Mouse (Mus musculus) liver, embryonic 14.5 days (tissue): ENCODE data around the gene Pak4. TPM values are rescaled to one million over a fixed set of nuclear protein-coding genes. Genes with fewer than 3 reads are reported as not detected.

Source experiments
- ATAC-seq: fragments of 200-750 bp; cut with Nextera tagmentation; 2 replicates; pipeline ENCODE4 v1.8.0; 2017; ENCODE audit warnings: moderate number of reproducible peaks, mild to moderate bottlenecking, moderate library complexity; ENCODE audit not compliant: insufficient read depth
- DNase-seq, 3 experiments: peaks; one replicate each; pipeline ENCODE4 v3.0.0-alpha.2; 2012 to 2013; ENCODE audit warnings: low read depth in 3 of 3, low spot score in 3 of 3
- H3K27ac ChIP-seq: fragments of 300-500 bp; sonication (generic); 2 replicates; pipeline ENCODE4 v1.5.1; 2014; ENCODE audit warnings: moderate library complexity, mild to moderate bottlenecking, control low read depth, inconsistent platforms
- H3K27me3 ChIP-seq: fragments of 300-500 bp; sonication (generic); 2 replicates; pipeline ENCODE4 v1.6.1; 2014; ENCODE audit warnings: mild to moderate bottlenecking, low read length, moderate library complexity; ENCODE audit not compliant: control insufficient read depth, insufficient read depth
- H3K36me3 ChIP-seq: fragments of 300-500 bp; sonication (generic); replicated peaks from 2 replicates; pipeline ENCODE4 v1.6.1; 2014; ENCODE audit warnings: low read depth; ENCODE audit not compliant: control insufficient read depth, insufficient read depth
- H3K4me1 ChIP-seq, 2 experiments: fragments of 200-500 bp in 1 of 2; fragments of 300-500 bp in 1 of 2; sonication (generic) in 1 of 2; replicated peaks; 2 replicates each; pipeline ENCODE4 v1.6.1; 2012 to 2014; ENCODE audit warnings: antibody characterized with exemption in 1 of 2, inconsistent platforms in 1 of 2, low read length in 1 of 2; ENCODE audit not compliant: control insufficient read depth in 2 of 2, insufficient read depth in 2 of 2
- H3K4me2 ChIP-seq: fragments of 300-500 bp; sonication (generic); 2 replicates; pipeline ENCODE4 v1.6.1; 2014; ENCODE audit warnings: low read depth, mild to moderate bottlenecking, control low read depth, moderate library complexity
- H3K4me3 ChIP-seq, 2 experiments: fragments of 200-500 bp in 1 of 2; fragments of 300-500 bp in 1 of 2; sonication (generic) in 1 of 2; 2 replicates each; pipeline ENCODE4 v1.5.1; 2012 to 2014; ENCODE audit warnings: low read depth in 2 of 2, low read length in 2 of 2, mild to moderate bottlenecking in 2 of 2, control low read depth in 1 of 2, inconsistent platforms in 1 of 2, moderate library complexity in 1 of 2; ENCODE audit not compliant: insufficient read depth in 1 of 2
- H3K9ac ChIP-seq: fragments of 300-500 bp; sonication (generic); replicated peaks from 2 replicates; pipeline ENCODE4 v1.6.1; 2014; ENCODE audit warnings: mild to moderate bottlenecking, control low read depth, moderate library complexity
- H3K9me3 ChIP-seq: fragments of 300-500 bp; sonication (generic); 2 replicates; pipeline ENCODE4 v1.6.1; 2016; ENCODE audit warnings: low read length, mixed read lengths; ENCODE audit not compliant: control insufficient read depth
- CTCF ChIP-seq: IDR thresholded peaks from 2 replicates; pipeline ENCODE4 v1.5.1; 2016; ENCODE audit warnings: antibody characterized with exemption, low read depth, control low read depth
- EP300 ChIP-seq: IDR thresholded peaks from 2 replicates; pipeline ENCODE4 v1.6.1; 2016; ENCODE audit warnings: antibody characterized with exemption, low read depth
- WGBS: fragments of 180-500 bp; shearing (Covaris S2); extraction: QIAGEN DNeasy Blood & Tissue Kit; methylation state at CpG from one replicate; pipeline ENCODE4 v1.1.7; 2014; ENCODE audit not compliant: insufficient replicate concordance; 5-methylcytosine and 5-hydroxymethylcytosine counted together
- polyA plus RNA-seq, 2 experiments: library from polyadenylated mRNA; depleted of rRNA in 1 of 2; stranded (reverse) in 1 of 2; unstranded in 1 of 2; fragments of >200 nt; fragmentation: Nextera tagmentation in 1 of 2; extraction: Ambion mirVana in 1 of 2; gene quantifications; 2 replicates each; pipeline versions ENCODE4 v1.2.1 to v1.2.3; 2012 to 2014

Gene Pak4
- polyA plus RNA-seq, 2 experiments: 8.5 to 11.5 TPM

- Histone ChIP-seq H3K36me3 (no peaks in the 10 kb centered on the region), H3K4me1 (no peaks in the 10 kb centered on the region), H3K4me2 (no peak overlapping the region), H3K9me3 (no peaks in the 10 kb centered on the region), H3K9ac (no peak overlapping the region), H3K4me3 (no peak overlapping the region), H3K27ac (no peak overlapping the region), H3K27me3 (no peaks in the 10 kb centered on the region)
- ATAC-seq: no peak
- TF ChIP-seq EP300: no peak
- no peak for TF ChIP-seq CTCF
- DNase-seq: no peak
- WGBS: 11% methylated on average over 8 of the region's 8 CpGs
Measured at GRCm38 (mm10) chr7:28637511-28637910, 39.5 kb upstream of the Pak4 start.

- WGBS: 22% methylated on average over 4 of the region's 4 CpGs
- ATAC-seq: no peak
- no peak overlapping the region for H3K9ac ChIP-seq
Measured at GRCm38 (mm10) chr7:28634128-28634527, 36.1 kb upstream of the Pak4 start.

GRCm38 (mm10) chr7:28631073-28631472 lies 33.1 kb upstream of the Pak4 start, which contains the start of gene Acp7:
TSS of gene Acp7 (minus strand) at chr7:28631332.
- Histone ChIP-seq H3K4me2 (no peak within 1 kb of the TSS), H3K4me3 (no peak within 1 kb of the TSS)
- no peak for TF ChIP-seq EP300
- no peak for TF ChIP-seq CTCF

More at GRCm38 (mm10) chr7:28634128-28634527, 36.1 kb upstream of the Pak4 start:
- no peaks in the 10 kb centered on the region for H3K4me1 ChIP-seq
- no peak overlapping the region for H3K4me3 ChIP-seq
- H3K27me3 ChIP-seq: peaks cover 21% of the 10 kb centered on the region
- no peak for TF ChIP-seq CTCF
- TF ChIP-seq EP300: no peak
- no peaks in the 10 kb centered on the region for H3K36me3 ChIP-seq
- no peaks in the 10 kb centered on the region for H3K9me3 ChIP-seq
- no peak overlapping the region for H3K4me2 ChIP-seq
- H3K27ac ChIP-seq: no peak overlapping the region
- no peak for DNase-seq

GRCm38 (mm10) chr7:28624791-28625190 lies 26.8 kb upstream of the Pak4 start:
- TF ChIP-seq CTCF: no peak
- no peak for TF ChIP-seq EP300
- DNase-seq (no peak), ATAC-seq (no peak)
- Histone ChIP-seq H3K4me3 (no peak overlapping the region), H3K27ac (no peak overlapping the region), H3K4me2 (no peak overlapping the region), H3K9me3 (no peaks in the 10 kb centered on the region), H3K27me3 (peaks cover 5% of the 10 kb centered on the region), H3K36me3 (no peaks in the 10 kb centered on the region), H3K4me1 (no peaks in the 10 kb centered on the region), H3K9ac (no peak overlapping the region)
- WGBS: 48% methylated on average over 5 of the region's 5 CpGs

More at GRCm38 (mm10) chr7:28631073-28631472, 33.1 kb upstream of the Pak4 start, which contains the start of gene Acp7:
- Histone ChIP-seq H3K9ac (no peak within 1 kb of the TSS), H3K36me3 (no peaks in the 10 kb centered on the region), H3K9me3 (no peaks in the 10 kb centered on the region), H3K27ac (no peak within 1 kb of the TSS), H3K4me1 (no peaks in the 10 kb centered on the region), H3K27me3 (peaks cover 23% of the 10 kb centered on the region)
- no peak for DNase-seq
- ATAC-seq: no peak
- WGBS: 19% methylated on average over 10 of the region's 10 CpGs

- no peaks in the 10 kb centered on the region for H3K4me1 ChIP-seq
- no peaks in the 10 kb centered on the region for H3K36me3 ChIP-seq
- no peak overlapping the region for H3K4me2 ChIP-seq
- no peak overlapping the region for H3K9ac ChIP-seq
- H3K27ac ChIP-seq: no peak overlapping the region
- no peaks in the 10 kb centered on the region for H3K27me3 ChIP-seq
- no peak for TF ChIP-seq CTCF
- no peak for TF ChIP-seq EP300
- DNase-seq: no peak
- H3K9me3 ChIP-seq: no peaks in the 10 kb centered on the region
- H3K4me3 ChIP-seq: no peak overlapping the region
- WGBS: 54% methylated on average over 9 of the region's 9 CpGs
- no peak for ATAC-seq
Measured at GRCm38 (mm10) chr7:28619098-28619715, 21.2 kb upstream of the Pak4 start.
